Mouse (Mus musculus) CD4-positive, CD25-positive, alpha-beta regulatory T cell, adult 4 months (primary cell): ENCODE data around the gene Slc27a1. TPM values are rescaled to one million over a fixed set of nuclear protein-coding genes. Genes with fewer than 3 reads are reported as not detected.

Experiments
- ATAC-seq: one replicate; pipeline ENCODE4 v1.8.0; 2017
- polyA plus RNA-seq, 2 experiments: library from polyadenylated mRNA; unstranded; fragments of 100-300 nt; shearing (Covaris generic); gene quantifications; one replicate each; pipeline ENCODE4 v1.2.1; 2017

The Slc27a1 gene
- polyA plus RNA-seq, 2 experiments from 2014 or later = 3.4 to 13.6 TPM

DNA sequence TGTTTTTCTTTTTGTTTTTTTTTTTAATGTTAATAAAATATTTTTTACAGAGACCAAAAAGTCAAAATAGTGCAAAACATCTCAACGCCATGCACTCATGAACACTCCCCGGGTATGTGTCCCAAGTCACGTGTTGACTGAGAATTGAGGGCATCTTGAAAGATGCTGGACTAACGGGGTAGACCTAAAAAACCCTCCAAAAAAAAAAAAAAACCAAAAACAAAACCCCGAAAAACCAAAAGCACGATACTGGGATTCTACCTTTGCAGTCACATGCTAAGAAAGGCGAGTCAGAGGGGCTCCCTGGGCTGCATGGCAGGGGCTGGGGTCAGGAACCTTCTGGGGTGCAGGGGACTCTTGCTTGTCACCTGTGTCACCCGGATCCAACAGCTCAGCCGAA lies 58.1 kb downstream of the Slc27a1 start:
- ATAC-seq = no peak

DNA sequence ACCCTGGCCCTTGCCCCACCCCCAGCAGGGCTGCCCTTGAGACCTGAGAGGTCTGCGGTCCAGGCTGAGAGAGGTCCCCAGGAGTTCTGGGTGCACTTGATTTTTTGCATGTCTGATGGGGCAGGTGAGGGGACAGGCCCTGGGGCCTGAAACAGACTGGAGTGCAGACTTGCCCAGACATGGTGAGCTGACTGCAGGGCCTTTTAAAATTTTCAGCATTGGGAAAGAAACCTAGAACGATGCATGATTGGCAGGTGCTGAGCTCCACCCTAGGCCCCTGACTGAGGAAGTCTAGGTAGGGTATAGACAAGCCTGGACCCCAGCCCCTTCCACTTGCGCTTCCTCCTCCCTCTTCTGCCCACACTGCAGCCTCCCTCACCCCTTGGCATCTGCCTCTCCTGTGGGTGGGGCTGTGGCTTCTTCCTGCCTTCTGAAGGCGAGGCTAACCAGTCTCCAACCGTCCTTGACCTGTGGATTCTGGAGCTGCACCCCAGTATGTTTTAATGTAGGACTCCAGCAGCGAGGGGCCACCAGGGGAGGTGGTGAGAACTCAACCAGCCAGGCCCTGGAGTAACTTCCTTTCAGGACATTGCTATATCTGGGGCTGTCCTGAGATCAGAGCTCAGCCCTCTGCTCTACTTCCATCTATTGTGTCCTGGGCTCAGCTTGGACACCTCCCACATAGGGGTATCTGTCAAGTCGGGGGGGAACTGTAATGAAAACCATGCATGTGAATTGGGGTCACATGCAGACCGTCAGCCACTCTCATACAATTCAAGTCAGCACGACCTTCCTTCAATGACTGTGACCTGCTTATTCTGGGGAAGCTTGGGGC lies 58.8 kb downstream of the Slc27a1 start:
- ATAC-seq = no peak

DNA sequence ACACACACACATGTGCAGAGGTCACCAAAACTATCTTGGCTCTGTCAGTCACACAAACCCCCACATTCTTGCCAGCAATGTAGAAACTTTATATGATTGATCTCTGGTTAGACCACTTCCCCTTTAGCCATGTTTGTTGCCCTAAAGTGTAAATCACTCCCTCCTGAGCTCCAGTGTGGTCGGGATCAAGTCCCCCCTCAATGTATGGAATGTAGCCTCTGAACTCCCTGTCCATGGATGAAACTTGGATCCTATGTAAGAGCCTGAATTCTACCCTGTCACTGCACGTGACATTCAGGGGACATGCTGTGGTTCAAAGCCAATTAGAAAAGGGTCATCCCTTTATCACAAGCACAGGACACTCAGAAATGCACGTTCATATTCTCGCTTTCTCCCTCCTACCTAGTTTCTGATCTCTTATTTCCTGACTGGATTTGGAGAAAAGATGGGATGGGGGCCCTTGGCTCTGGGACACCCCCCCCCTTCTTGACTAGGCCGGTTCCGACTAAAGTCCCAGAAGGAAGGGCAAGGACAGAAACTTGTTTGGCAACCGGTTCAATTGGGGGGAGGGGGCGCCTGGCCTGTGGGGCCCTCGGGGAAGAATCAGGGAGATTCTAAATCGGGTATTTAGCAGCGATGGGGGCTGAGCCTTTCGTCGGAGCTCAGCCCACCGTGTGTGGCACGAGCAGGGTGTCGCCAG lies 59.9 kb downstream of the Slc27a1 start:
- no peak for ATAC-seq

DNA sequence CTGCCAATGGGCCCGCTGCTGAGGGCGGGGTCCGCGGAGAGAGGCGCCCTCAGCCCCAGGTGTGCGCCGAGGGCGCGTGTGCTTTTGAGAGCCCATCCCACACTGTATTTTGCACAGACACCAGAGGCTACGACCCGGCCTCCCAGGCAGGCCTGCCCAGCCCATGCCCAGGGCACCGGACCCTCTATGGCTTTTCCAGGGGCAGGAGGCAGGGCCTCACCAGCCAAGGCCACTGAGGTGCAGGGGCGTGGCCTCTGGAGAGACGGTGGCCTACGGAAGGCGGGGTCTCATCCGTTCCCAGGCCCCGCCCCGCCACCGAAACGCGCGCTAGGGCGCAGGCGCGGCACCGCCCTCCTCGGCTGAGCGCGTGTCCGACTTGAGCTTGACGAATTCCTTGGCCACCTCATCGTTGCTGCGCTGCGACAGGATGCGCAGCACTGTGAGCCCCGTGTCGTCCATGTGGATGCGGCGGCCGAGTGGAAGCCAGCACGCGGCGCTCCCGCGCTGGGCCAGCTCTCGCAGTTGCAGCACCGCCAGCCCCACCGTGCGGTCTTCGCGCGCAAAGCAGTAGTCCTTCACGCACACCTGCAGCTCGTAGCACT lies 60.5 kb downstream of the Slc27a1 start:
- peak; percentile 86 for ATAC-seq

DNA sequence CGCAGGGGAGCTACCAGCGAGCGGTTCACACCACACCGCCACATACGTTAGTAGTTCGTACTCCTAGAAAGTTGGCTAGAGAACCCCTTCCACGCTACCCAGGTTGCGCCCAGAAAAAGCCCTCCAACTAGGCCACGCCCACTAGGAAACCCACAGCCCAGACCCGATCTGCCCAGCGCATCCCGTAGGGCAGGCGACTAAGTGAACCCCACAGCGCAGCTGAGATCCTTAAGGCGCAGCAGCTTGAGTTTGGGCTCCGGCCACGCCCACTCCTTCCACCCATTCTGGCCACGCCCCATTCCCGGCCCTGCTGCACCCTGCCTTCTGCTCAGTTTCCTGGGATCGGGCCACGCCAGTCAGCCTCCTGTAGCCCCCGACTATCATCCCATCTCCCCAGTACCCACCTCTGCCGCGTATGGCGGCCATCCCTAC lies 61.1 kb downstream of the Slc27a1 start:
- no peak for ATAC-seq

DNA sequence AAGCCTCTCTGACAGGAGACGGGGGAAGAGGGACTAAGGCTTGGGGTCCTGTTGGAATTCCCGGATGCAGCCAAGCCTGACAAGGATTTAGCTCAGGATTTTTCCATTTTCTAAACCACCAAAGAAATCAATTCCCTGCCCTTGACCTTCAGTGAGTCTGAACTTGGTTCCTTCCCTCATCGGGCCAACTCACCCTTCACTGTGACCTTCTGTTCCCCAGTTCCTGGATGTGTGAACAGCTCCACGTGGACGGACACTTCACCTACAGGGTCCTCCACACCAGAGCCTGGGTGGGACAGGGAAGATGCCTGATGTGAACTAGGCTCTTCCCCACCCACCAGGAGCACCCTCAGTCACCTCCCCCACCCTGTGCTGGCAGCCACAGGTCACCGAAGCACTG lies 62.1 kb downstream of the Slc27a1 start:
- no peak for ATAC-seq

DNA sequence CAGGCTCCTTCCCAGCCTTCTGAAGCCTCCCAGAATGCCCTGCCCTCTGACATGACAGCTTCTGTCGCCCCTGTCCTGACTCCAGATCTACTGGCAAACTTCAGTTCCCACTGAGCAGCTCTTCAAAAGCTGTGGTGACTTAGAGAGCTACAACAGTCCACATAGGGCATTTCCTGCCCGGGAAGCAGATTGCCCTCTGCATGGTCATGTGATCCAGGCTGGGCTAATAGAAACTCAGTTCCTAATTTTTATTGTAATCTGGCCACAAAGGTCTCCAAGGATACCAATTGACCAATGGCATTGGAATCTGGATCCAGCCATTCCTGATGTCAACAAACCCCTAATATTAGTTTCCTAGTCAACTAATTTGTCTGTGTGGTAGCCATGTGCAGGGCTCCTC lies 63.2 kb downstream of the Slc27a1 start:
- no peak for ATAC-seq

DNA sequence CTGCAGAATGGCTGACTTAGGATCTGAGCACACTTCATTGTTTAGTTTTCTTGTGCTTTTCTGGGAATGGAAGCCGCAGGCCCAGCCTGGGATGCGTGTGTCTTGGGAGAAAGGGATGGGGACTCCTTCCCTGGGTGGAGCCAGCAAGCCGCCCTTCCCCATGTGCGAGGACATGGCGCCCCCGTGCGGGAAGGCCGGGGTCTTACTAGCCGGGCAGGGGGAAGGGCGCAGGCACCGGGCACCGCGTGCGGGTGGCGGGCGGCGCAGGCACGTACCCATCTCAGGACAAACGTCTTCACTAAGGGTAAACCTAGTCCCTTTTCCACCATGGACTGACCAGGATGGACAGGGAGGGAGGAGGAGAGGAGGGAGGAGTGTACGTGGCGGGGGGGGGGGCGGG lies 64.5 kb downstream of the Slc27a1 start:
- no peak for ATAC-seq

DNA sequence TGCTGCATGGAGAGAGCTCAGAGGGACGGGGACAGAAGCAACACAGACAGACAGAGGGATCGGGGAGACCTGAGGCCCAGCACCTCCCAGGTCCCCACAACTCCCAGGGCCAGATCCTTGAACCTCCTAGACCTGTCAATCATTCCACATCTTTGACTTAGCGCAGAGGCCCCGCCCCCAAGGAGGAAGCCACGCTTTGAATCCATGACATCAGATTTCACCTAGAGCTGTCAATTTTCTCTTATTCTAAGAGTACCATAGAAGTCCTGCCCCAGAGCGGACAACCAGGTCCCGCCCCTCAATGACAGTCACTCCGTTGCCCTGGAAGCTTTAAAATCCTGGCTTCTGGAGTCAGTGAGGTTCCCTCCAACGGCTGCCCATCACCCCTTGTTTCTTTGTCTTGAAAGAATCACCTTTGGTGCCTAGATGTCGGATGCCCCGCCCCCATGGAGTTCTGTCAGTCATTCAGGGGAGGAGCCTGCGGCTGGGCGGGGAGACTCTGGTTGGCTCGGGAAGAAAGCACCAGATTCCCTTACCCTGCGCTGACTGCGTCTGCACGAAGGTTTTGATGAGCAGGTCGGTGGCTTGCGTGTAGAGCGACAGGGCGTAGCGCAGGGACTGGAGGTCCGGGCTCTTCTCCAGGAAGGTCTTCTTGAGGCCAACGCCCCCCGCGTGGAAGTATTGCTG lies 65.4 kb downstream of the Slc27a1 start:
- peak; percentile 65 for ATAC-seq

Other genes with a start within 250 kb of the Slc27a1 start
- gene Use1, start 202.0 kb upstream of the Slc27a1 start, polyA plus RNA-seq = 100 to 1,000 TPM; 292 to 321 TPM
- gene Ocel1, start 197.6 kb upstream of the Slc27a1 start, polyA plus RNA-seq = 1 to 10 TPM; 3.9 to 4.1 TPM
- gene Nr2f6, start 186.9 kb upstream of the Slc27a1 start, polyA plus RNA-seq = under 1 TPM in 1 of 2 experiments, not detected in 1; 0.36 TPM
- gene Ushbp1, start 173.1 kb upstream of the Slc27a1 start, polyA plus RNA-seq = not detected
- 10 to 100 TPM; 54.6 to 55.8 TPM for gene Babam1, start 172.0 kb upstream of the Slc27a1 start, polyA plus RNA-seq
- gene Ankle1, start 162.9 kb upstream of the Slc27a1 start, polyA plus RNA-seq = 1 to 10 TPM in 1 of 2 experiments, under 1 TPM in 1; 0.20 to 1.6 TPM
- gene Abhd8, start 105.2 kb upstream of the Slc27a1 start, polyA plus RNA-seq = 10 to 100 TPM; 16.3 to 19.5 TPM
- gene Mrpl34, start 103.9 kb upstream of the Slc27a1 start, polyA plus RNA-seq = 10 to 100 TPM; 65.1 to 82.9 TPM
- gene Dda1, start 99.7 kb upstream of the Slc27a1 start, polyA plus RNA-seq = 10 to 100 TPM; 22.5 to 22.7 TPM
- under 1 TPM in 1 of 2 experiments, not detected in 1; 0.20 TPM for gene Ano8, start 82.9 kb upstream of the Slc27a1 start, polyA plus RNA-seq
- 1 to 10 TPM; 2.9 to 3.1 TPM for gene Gtpbp3, start 80.8 kb upstream of the Slc27a1 start, polyA plus RNA-seq
- gene Plvap, start 57.1 kb upstream of the Slc27a1 start, polyA plus RNA-seq = not detected
- not detected for gene Ccdc194, start 43.2 kb upstream of the Slc27a1 start, polyA plus RNA-seq
- 100 to 1,000 TPM in 1 of 2 experiments, 10 to 100 TPM in 1; 75.3 to 150 TPM for gene Bst2, start 31.4 kb upstream of the Slc27a1 start, polyA plus RNA-seq
- gene Mvb12a, start 26.0 kb upstream of the Slc27a1 start, polyA plus RNA-seq = 10 to 100 TPM; 45.1 to 58.2 TPM
- gene Tmem221, start 10.0 kb upstream of the Slc27a1 start, polyA plus RNA-seq = under 1 TPM in 1 of 2 experiments, not detected in 1; 0.79 TPM
- not detected for gene Nxnl1, start 2.3 kb upstream of the Slc27a1 start, polyA plus RNA-seq
- gene Pgls, start 23.3 kb downstream of the Slc27a1 start, polyA plus RNA-seq = 10 to 100 TPM; 51.5 to 53.4 TPM
- gene Fam129c, start 28.8 kb downstream of the Slc27a1 start, polyA plus RNA-seq = 1 to 10 TPM; 3.0 to 3.6 TPM
- gene Colgalt1, start 42.1 kb downstream of the Slc27a1 start, polyA plus RNA-seq = 10 to 100 TPM; 10.8 to 12.2 TPM
- gene Unc13a, start 102.9 kb downstream of the Slc27a1 start, polyA plus RNA-seq = under 1 TPM; 0.47 to 0.50 TPM
- 10 to 100 TPM; 21.2 TPM for gene Jak3, start 107.4 kb downstream of the Slc27a1 start, polyA plus RNA-seq
- gene Insl3, start 120.3 kb downstream of the Slc27a1 start, polyA plus RNA-seq = 10 to 100 TPM; 15.1 to 24.5 TPM
- gene B3gnt3, start 132.9 kb downstream of the Slc27a1 start, polyA plus RNA-seq = 1 to 10 TPM; 3.4 to 6.5 TPM
- 10 to 100 TPM; 40.4 to 46.7 TPM for gene Fcho1, start 156.8 kb downstream of the Slc27a1 start, polyA plus RNA-seq